Mouse (Mus musculus): Measurements from ENCODE around the gene Lrrc8c. TPM values are rescaled to one million over a fixed set of nuclear protein-coding genes. Genes with fewer than 3 reads are reported as not detected.

The Lrrc8c gene
- polyA plus RNA-seq, 1 experiment from 2014 or later: 30.4 TPM

GRCm38 (mm10) chr5:105620505-105621116 lies 101.4 kb downstream of the Lrrc8c start:
- no peaks in the 10 kb centered on the region for H3K27me3 ChIP-seq (replicated peaks; ENCODE audit: control insufficient read depth, insufficient read depth, low read length)
- no peaks in the 10 kb centered on the region for H3K9me3 ChIP-seq (ENCODE audit: control insufficient read depth, low read length)
- no peak overlapping the region for H3K9ac ChIP-seq (ENCODE audit: low read depth, low read length)
- DNase-seq (ENCODE audit: low spot score): no peak
- WGBS: 66% methylated on average over 6 of the region's 6 CpGs
- no peak overlapping the region for H3K4me3 ChIP-seq (ENCODE audit: low read depth, low read length)
- no peaks in the 10 kb centered on the region for H3K36me3 ChIP-seq (ENCODE audit: control insufficient read depth, insufficient read depth, low read length)
- no peak overlapping the region for H3K27ac ChIP-seq (ENCODE audit: low read depth, low read length)
- no peak for ATAC-seq (replicated peaks; ENCODE audit: low FRiP score)
- 0 out of 2 replicates have a peak, but pooled peaks cover 3% of the 10 kb centered on the region for H3K4me1 ChIP-seq (replicated peaks; ENCODE audit: control insufficient read depth, insufficient read depth, low read length)
- H3K4me2 ChIP-seq: no peak overlapping the region

GRCm38 (mm10) chr5:105623074-105623713 lies 104.0 kb downstream of the Lrrc8c start:
- Histone ChIP-seq H3K4me3 (ENCODE audit: low read depth, low read length) (no peak overlapping the region), H3K9me3 (ENCODE audit: control insufficient read depth, low read length) (no peaks in the 10 kb centered on the region), H3K4me1 (replicated peaks; ENCODE audit: control insufficient read depth, insufficient read depth, low read length) (0 out of 2 replicates have a peak, but pooled peaks cover 3% of the 10 kb centered on the region), H3K4me2 (no peak overlapping the region), H3K36me3 (ENCODE audit: control insufficient read depth, insufficient read depth, low read length) (no peaks in the 10 kb centered on the region), H3K27me3 (replicated peaks; ENCODE audit: control insufficient read depth, insufficient read depth, low read length) (no peaks in the 10 kb centered on the region), H3K27ac (ENCODE audit: low read depth, low read length) (no peak overlapping the region), H3K9ac (ENCODE audit: low read depth, low read length) (no peak overlapping the region)
- DNase-seq (ENCODE audit: low spot score): no peak
- no peak for ATAC-seq (replicated peaks; ENCODE audit: low FRiP score)
- WGBS: 58% methylated on average over 4 of the region's 4 CpGs

GRCm38 (mm10) chr5:105624257-105624656 lies 105.1 kb downstream of the Lrrc8c start:
- Histone ChIP-seq H3K27me3 (replicated peaks; ENCODE audit: control insufficient read depth, insufficient read depth, low read length) (no peaks in the 10 kb centered on the region), H3K9me3 (ENCODE audit: control insufficient read depth, low read length) (no peaks in the 10 kb centered on the region), H3K36me3 (ENCODE audit: control insufficient read depth, insufficient read depth, low read length) (no peaks in the 10 kb centered on the region), H3K4me3 (ENCODE audit: low read depth, low read length) (no peak overlapping the region), H3K9ac (ENCODE audit: low read depth, low read length) (no peak overlapping the region), H3K4me2 (no peak overlapping the region), H3K27ac (ENCODE audit: low read depth, low read length) (no peak overlapping the region), H3K4me1 (replicated peaks; ENCODE audit: control insufficient read depth, insufficient read depth, low read length) (0 out of 2 replicates have a peak, but pooled peaks cover 3% of the 10 kb centered on the region)
- ATAC-seq (replicated peaks; ENCODE audit: low FRiP score) (no peak), DNase-seq (ENCODE audit: low spot score) (no peak)
- 83% methylated on average over 3 of the region's 3 CpGs for WGBS

GRCm38 (mm10) chr5:105625504-105626150 lies 106.4 kb downstream of the Lrrc8c start:
- no peaks in the 10 kb centered on the region for H3K9me3 ChIP-seq (ENCODE audit: control insufficient read depth, low read length)
- H3K36me3 ChIP-seq (ENCODE audit: control insufficient read depth, insufficient read depth, low read length): no peaks in the 10 kb centered on the region
- H3K27me3 ChIP-seq (replicated peaks; ENCODE audit: control insufficient read depth, insufficient read depth, low read length): no peaks in the 10 kb centered on the region
- WGBS: 65% methylated on average over 8 of the region's 8 CpGs
- DNase-seq (ENCODE audit: low spot score) (no peak), ATAC-seq (replicated peaks; ENCODE audit: low FRiP score) (no peak)
- no peak overlapping the region for H3K4me3 ChIP-seq (ENCODE audit: low read depth, low read length)
- no peak overlapping the region for H3K4me2 ChIP-seq
- no peak overlapping the region for H3K9ac ChIP-seq (ENCODE audit: low read depth, low read length)
- 0 out of 2 replicates have a peak, but pooled peaks cover 3% of the 10 kb centered on the region for H3K4me1 ChIP-seq (replicated peaks; ENCODE audit: control insufficient read depth, insufficient read depth, low read length)
- no peak overlapping the region for H3K27ac ChIP-seq (ENCODE audit: low read depth, low read length)

- Histone ChIP-seq H3K36me3 (ENCODE audit: control insufficient read depth, insufficient read depth, low read length) (no peaks in the 10 kb centered on the region), H3K27me3 (replicated peaks; ENCODE audit: control insufficient read depth, insufficient read depth, low read length) (no peaks in the 10 kb centered on the region), H3K4me1 (replicated peaks; ENCODE audit: control insufficient read depth, insufficient read depth, low read length) (0 out of 2 replicates have a peak, but pooled peaks cover 3% of the 10 kb centered on the region), H3K4me3 (ENCODE audit: low read depth, low read length) (no peak overlapping the region), H3K9me3 (ENCODE audit: control insufficient read depth, low read length) (no peaks in the 10 kb centered on the region), H3K27ac (ENCODE audit: low read depth, low read length) (no peak overlapping the region; the same call in 1 of the 2 replicates), H3K9ac (ENCODE audit: low read depth, low read length) (no peak overlapping the region), H3K4me2 (no peak overlapping the region)
- DNase-seq (ENCODE audit: low spot score) (no peak), ATAC-seq (replicated peaks; ENCODE audit: low FRiP score) (no peak)
- WGBS: 48% methylated on average over 3 of the region's 3 CpGs
These were observed 107.2 kb downstream of the Lrrc8c start for GRCm38 (mm10) chr5:105626355-105626754.

GRCm38 (mm10) chr5:105627093-105627492 lies 107.9 kb downstream of the Lrrc8c start:
- Histone ChIP-seq H3K9me3 (ENCODE audit: control insufficient read depth, low read length) (no peaks in the 10 kb centered on the region), H3K4me2 (no peak overlapping the region), H3K9ac (ENCODE audit: low read depth, low read length) (no peak overlapping the region), H3K4me1 (replicated peaks; ENCODE audit: control insufficient read depth, insufficient read depth, low read length) (0 out of 2 replicates have a peak, but pooled peaks cover 3% of the 10 kb centered on the region), H3K27me3 (replicated peaks; ENCODE audit: control insufficient read depth, insufficient read depth, low read length) (no peaks in the 10 kb centered on the region), H3K4me3 (ENCODE audit: low read depth, low read length) (no peak overlapping the region), H3K36me3 (ENCODE audit: control insufficient read depth, insufficient read depth, low read length) (no peaks in the 10 kb centered on the region), H3K27ac (ENCODE audit: low read depth, low read length) (no peak overlapping the region)
- WGBS: 74% methylated on average over 5 of the region's 5 CpGs
- ATAC-seq (replicated peaks; ENCODE audit: low FRiP score): no peak
- DNase-seq (ENCODE audit: low spot score): no peak

GRCm38 (mm10) chr5:105629955-105630354 lies 110.8 kb downstream of the Lrrc8c start:
- DNase-seq (ENCODE audit: low spot score) (no peak), ATAC-seq (replicated peaks; ENCODE audit: low FRiP score) (no peak)
- no peaks in the 10 kb centered on the region for H3K4me1 ChIP-seq (replicated peaks; ENCODE audit: control insufficient read depth, insufficient read depth, low read length)
- no peak overlapping the region for H3K27ac ChIP-seq (ENCODE audit: low read depth, low read length)
- H3K27me3 ChIP-seq (replicated peaks; ENCODE audit: control insufficient read depth, insufficient read depth, low read length): no peaks in the 10 kb centered on the region
- no peaks in the 10 kb centered on the region for H3K36me3 ChIP-seq (ENCODE audit: control insufficient read depth, insufficient read depth, low read length)
- WGBS: 78% methylated on average over 1 of the region's 1 CpGs
- H3K4me3 ChIP-seq (ENCODE audit: low read depth, low read length): no peak overlapping the region
- no peaks in the 10 kb centered on the region for H3K9me3 ChIP-seq (ENCODE audit: control insufficient read depth, low read length)
- H3K9ac ChIP-seq (ENCODE audit: low read depth, low read length): no peak overlapping the region
- no peak overlapping the region for H3K4me2 ChIP-seq

GRCm38 (mm10) chr5:105632066-105632465 lies 112.9 kb downstream of the Lrrc8c start:
- 60% methylated on average over 10 of the region's 10 CpGs for WGBS
- H3K4me2 ChIP-seq: no peak overlapping the region
- no peaks in the 10 kb centered on the region for H3K36me3 ChIP-seq (ENCODE audit: control insufficient read depth, insufficient read depth, low read length)
- H3K27ac ChIP-seq (ENCODE audit: low read depth, low read length): no peak overlapping the region
- no peak overlapping the region for H3K4me3 ChIP-seq (ENCODE audit: low read depth, low read length)
- H3K9ac ChIP-seq (ENCODE audit: low read depth, low read length): no peak overlapping the region
- H3K9me3 ChIP-seq (ENCODE audit: control insufficient read depth, low read length): no peaks in the 10 kb centered on the region
- ATAC-seq (replicated peaks; ENCODE audit: low FRiP score) (no peak), DNase-seq (ENCODE audit: low spot score) (no peak)
- no peaks in the 10 kb centered on the region for H3K4me1 ChIP-seq (replicated peaks; ENCODE audit: control insufficient read depth, insufficient read depth, low read length)
- H3K27me3 ChIP-seq (replicated peaks; ENCODE audit: control insufficient read depth, insufficient read depth, low read length): no peaks in the 10 kb centered on the region
